Mouse (Mus musculus): ENCODE measurements around the gene Gli3. TPM values are rescaled to one million over a fixed set of nuclear protein-coding genes. Genes with fewer than 3 reads are reported as not detected.

Gli3 gene
- polyA plus RNA-seq, 1 experiment from 2014 or later = 0.22 TPM

GRCm38 (mm10) chr13:15624490-15625353 is 161.7 kb downstream of the Gli3 start:
- H3K4me2 ChIP-seq (ENCODE audit: low read depth, low read length) = no peak overlapping the region
- TF ChIP-seq EP300 (IDR thresholded peaks at IDR 0.05; ENCODE audit: low read depth) (no peak), CTCF (IDR thresholded peaks at IDR 0.05; ENCODE audit: low read depth) (no peak)
- 58% methylated on average over 8 of the region's 8 CpGs for WGBS (ENCODE audit: insufficient replicate concordance)

GRCm38 (mm10) chr13:15641548-15641947 is 178.5 kb downstream of the Gli3 start:
- WGBS (ENCODE audit: insufficient replicate concordance) = 88% methylated on average over 1 of the region's 1 CpGs
- no peak overlapping the region for H3K9ac ChIP-seq (replicated peaks)
- TF ChIP-seq CTCF (IDR thresholded peaks at IDR 0.05; ENCODE audit: low read depth) (no peak), EP300 (IDR thresholded peaks at IDR 0.05; ENCODE audit: low read depth) (no peak)
- no peak overlapping the region for H3K27ac ChIP-seq (ENCODE audit: low read depth)
- no peak overlapping the region for H3K4me3 ChIP-seq (ENCODE audit: low read depth, low read length)
- H3K9me3 ChIP-seq (ENCODE audit: low read length) = no peaks in the 10 kb centered on the region
- no peak for ATAC-seq
- DNase-seq = no peak
- no peak overlapping the region for H3K4me2 ChIP-seq (ENCODE audit: low read depth, low read length)
- H3K27me3 ChIP-seq (ENCODE audit: insufficient read depth, low read length) = no peaks in the 10 kb centered on the region
- no peaks in the 10 kb centered on the region for H3K4me1 ChIP-seq (ENCODE audit: insufficient read depth)
- H3K36me3 ChIP-seq (replicated peaks; ENCODE audit: insufficient read depth, low read length) = no peaks in the 10 kb centered on the region

More at GRCm38 (mm10) chr13:15624490-15625353, 161.7 kb downstream of the Gli3 start:
- no peaks in the 10 kb centered on the region for H3K4me1 ChIP-seq (ENCODE audit: insufficient read depth)
- H3K27me3 ChIP-seq (ENCODE audit: insufficient read depth, low read length) = no peaks in the 10 kb centered on the region
- ATAC-seq (no peak), DNase-seq (no peak)
- no peaks in the 10 kb centered on the region for H3K36me3 ChIP-seq (replicated peaks; ENCODE audit: insufficient read depth, low read length)
- no peak overlapping the region for H3K9ac ChIP-seq (replicated peaks)
- no peaks in the 10 kb centered on the region for H3K9me3 ChIP-seq (ENCODE audit: low read length)
- H3K4me3 ChIP-seq (ENCODE audit: low read depth, low read length) = no peak overlapping the region
- no peak overlapping the region for H3K27ac ChIP-seq (ENCODE audit: low read depth)

- H3K27me3 ChIP-seq (ENCODE audit: insufficient read depth, low read length) = no peaks in the 10 kb centered on the region
- no peaks in the 10 kb centered on the region for H3K9me3 ChIP-seq (ENCODE audit: low read length)
- DNase-seq (no peak), ATAC-seq (no peak)
- H3K9ac ChIP-seq (replicated peaks) = no peak overlapping the region
- no peak overlapping the region for H3K4me2 ChIP-seq (ENCODE audit: low read depth, low read length)
- TF ChIP-seq EP300 (IDR thresholded peaks at IDR 0.05; ENCODE audit: low read depth) = no peak
- no peak for TF ChIP-seq CTCF (IDR thresholded peaks at IDR 0.05; ENCODE audit: low read depth)
- no peak overlapping the region for H3K4me3 ChIP-seq (ENCODE audit: low read depth, low read length)
- 46% methylated on average over 5 of the region's 5 CpGs for WGBS (ENCODE audit: insufficient replicate concordance)
- no peaks in the 10 kb centered on the region for H3K4me1 ChIP-seq (ENCODE audit: insufficient read depth)
- H3K36me3 ChIP-seq (replicated peaks; ENCODE audit: insufficient read depth, low read length) = no peaks in the 10 kb centered on the region
- no peak overlapping the region for H3K27ac ChIP-seq (ENCODE audit: low read depth)
These were observed 197.5 kb downstream of the Gli3 start for GRCm38 (mm10) chr13:15660502-15660901.

- H3K9me3 ChIP-seq (ENCODE audit: low read length) = no peaks in the 10 kb centered on the region
- no peaks in the 10 kb centered on the region for H3K4me1 ChIP-seq (ENCODE audit: insufficient read depth)
- TF ChIP-seq CTCF (IDR thresholded peaks at IDR 0.05; ENCODE audit: low read depth) (no peak), EP300 (IDR thresholded peaks at IDR 0.05; ENCODE audit: low read depth) (no peak)
- H3K36me3 ChIP-seq (replicated peaks; ENCODE audit: insufficient read depth, low read length) = no peaks in the 10 kb centered on the region
- no peak for DNase-seq
- H3K27ac ChIP-seq (ENCODE audit: low read depth) = no peak overlapping the region
- H3K9ac ChIP-seq (replicated peaks) = no peak overlapping the region
- no peak for ATAC-seq
- no peaks in the 10 kb centered on the region for H3K27me3 ChIP-seq (ENCODE audit: insufficient read depth, low read length)
- H3K4me2 ChIP-seq (ENCODE audit: low read depth, low read length) = no peak overlapping the region
- 82% methylated on average over 10 of the region's 10 CpGs for whole genome bisulfite sequencing (ENCODE audit: insufficient replicate concordance)
- no peak overlapping the region for H3K4me3 ChIP-seq (ENCODE audit: low read depth, low read length)
These were observed 199.3 kb downstream of the Gli3 start for GRCm38 (mm10) chr13:15662375-15662774.

- 67% methylated on average over 7 of the region's 7 CpGs for WGBS (ENCODE audit: insufficient replicate concordance)
- Histone ChIP-seq H3K4me3 (ENCODE audit: low read depth, low read length) (no peak overlapping the region), H3K4me2 (ENCODE audit: low read depth, low read length) (no peak overlapping the region), H3K27ac (ENCODE audit: low read depth) (no peak overlapping the region), H3K36me3 (replicated peaks; ENCODE audit: insufficient read depth, low read length) (no peaks in the 10 kb centered on the region), H3K9me3 (ENCODE audit: low read length) (no peaks in the 10 kb centered on the region), H3K4me1 (ENCODE audit: insufficient read depth) (no peaks in the 10 kb centered on the region), H3K9ac (replicated peaks) (no peak overlapping the region), H3K27me3 (ENCODE audit: insufficient read depth, low read length) (no peaks in the 10 kb centered on the region)
- ATAC-seq (no peak), DNase-seq (no peak)
- TF ChIP-seq CTCF (IDR thresholded peaks at IDR 0.05; ENCODE audit: low read depth) = no peak
- TF ChIP-seq EP300 (IDR thresholded peaks at IDR 0.05; ENCODE audit: low read depth) = no peak
These were observed 201.7 kb downstream of the Gli3 start for GRCm38 (mm10) chr13:15664580-15665201.

DNA sequence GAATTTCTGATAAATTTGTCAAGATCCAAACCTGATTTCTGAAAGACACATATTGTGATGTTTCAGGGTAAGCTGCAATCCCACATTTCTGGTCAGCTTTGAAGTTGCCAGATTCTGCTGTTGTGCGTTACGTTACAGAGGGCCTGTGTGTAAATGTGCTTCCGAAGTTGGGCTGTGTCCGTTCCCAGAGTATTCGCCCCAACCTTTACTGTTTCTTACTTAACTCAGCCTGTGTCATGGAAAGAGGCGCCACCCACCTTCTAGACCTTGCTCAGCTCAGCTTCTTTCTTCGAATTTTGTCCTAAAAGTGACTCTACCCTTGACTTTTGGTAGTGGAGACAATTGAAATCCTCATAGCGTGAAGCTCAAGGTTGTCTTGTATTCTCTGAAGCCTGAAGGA is 202.5 kb downstream of the Gli3 start:
- Histone ChIP-seq H3K36me3 (replicated peaks; ENCODE audit: insufficient read depth, low read length) (no peaks in the 10 kb centered on the region), H3K27ac (ENCODE audit: low read depth) (no peak overlapping the region), H3K4me2 (ENCODE audit: low read depth, low read length) (no peak overlapping the region), H3K4me1 (ENCODE audit: insufficient read depth) (no peaks in the 10 kb centered on the region), H3K9ac (replicated peaks) (no peak overlapping the region), H3K27me3 (ENCODE audit: insufficient read depth, low read length) (no peaks in the 10 kb centered on the region), H3K9me3 (ENCODE audit: low read length) (no peaks in the 10 kb centered on the region), H3K4me3 (ENCODE audit: low read depth, low read length) (no peak overlapping the region)
- TF ChIP-seq CTCF (IDR thresholded peaks at IDR 0.05; ENCODE audit: low read depth) = no peak
- TF ChIP-seq EP300 (IDR thresholded peaks at IDR 0.05; ENCODE audit: low read depth) = no peak
- no peak for DNase-seq
- WGBS (ENCODE audit: insufficient replicate concordance) = 82% methylated on average over 8 of the region's 8 CpGs
- ATAC-seq = no peak
